Mouse (Mus musculus) left cerebral cortex, postnatal 36 days (tissue): ENCODE measurements around the gene Prkcq. TPM values are rescaled to one million over a fixed set of nuclear protein-coding genes. Genes with fewer than 3 reads are reported as not detected.

Experiments
- DNase-seq, 2 experiments: peaks; one replicate each; pipeline ENCODE4 v3.0.0; 2021 to 2022; ENCODE audit warnings: low spot score in 2 of 2, mixed read lengths in 1 of 2
- intact Hi-C: fragments of 180-260 bp; cut with DNase I; formaldehyde crosslinking; loops from one replicate; pipeline ENCODE4 v1.15.1; 2025
- total RNA-seq, 2 experiments: library from RNA; stranded (reverse); gene quantifications; 2 replicates each; pipeline ENCODE4 v1.2.3; 2021

Gene Prkcq
- total RNA-seq, 2 experiments from 2014 or later, result 8.1 to 9.5 TPM

DNA sequence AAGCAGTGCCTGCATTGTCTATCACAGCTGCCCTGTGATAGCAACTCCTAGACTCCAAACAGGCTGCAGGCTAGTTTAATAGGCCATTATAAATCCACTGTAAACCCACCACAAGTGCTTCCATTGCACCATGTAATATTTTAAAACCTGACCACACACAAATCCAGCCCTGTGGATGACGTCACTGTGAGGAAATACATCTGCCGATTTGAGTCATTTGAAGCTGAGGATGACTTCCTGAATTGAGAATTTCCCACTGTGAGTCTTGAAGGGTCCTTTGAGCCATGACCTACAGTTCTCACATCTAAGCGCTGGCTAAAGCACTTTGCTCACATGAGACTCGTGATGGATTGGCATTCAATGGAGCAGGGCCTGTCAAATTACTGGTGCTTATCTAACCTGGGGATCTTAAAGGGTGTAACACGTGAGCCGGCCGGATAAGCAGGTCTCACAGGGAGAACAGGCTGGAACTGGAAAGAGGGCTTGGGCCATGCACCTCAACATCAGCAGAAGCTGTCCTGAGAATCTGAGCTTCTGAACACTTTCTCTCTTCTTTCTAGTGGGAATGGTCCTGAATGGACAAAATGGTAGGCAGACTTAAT is 40.2 kb downstream of the Prkcq start:
- intact Hi-C loops, result no loop called here
- DNase-seq, result no peak

DNA sequence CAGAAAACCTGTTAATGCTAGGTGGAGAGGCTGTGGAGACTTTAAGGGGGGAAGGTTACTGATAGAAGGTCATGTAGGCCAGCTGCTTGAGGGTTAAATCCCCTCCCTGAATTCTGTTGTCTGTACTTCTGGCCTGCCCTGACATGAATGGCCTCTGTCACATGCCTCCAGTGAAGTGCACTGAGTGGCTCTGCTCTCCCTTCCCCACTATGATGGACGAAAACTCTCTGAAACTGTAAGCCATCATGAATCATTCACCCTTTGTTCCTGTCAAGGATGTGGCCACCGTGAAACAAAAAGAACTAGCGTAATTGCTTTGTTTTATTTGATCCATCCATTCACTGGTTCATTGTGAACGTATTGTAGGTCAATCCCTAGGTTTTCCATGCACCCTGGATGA is 44.5 kb downstream of the Prkcq start:
- DNase-seq, result no peak
- intact Hi-C loops, result no loop called here

GRCm38 (mm10) chr2:11216847-11217246 is 44.9 kb downstream of the Prkcq start:
- intact Hi-C loops, result no loop called here
- no peak for DNase-seq

DNA sequence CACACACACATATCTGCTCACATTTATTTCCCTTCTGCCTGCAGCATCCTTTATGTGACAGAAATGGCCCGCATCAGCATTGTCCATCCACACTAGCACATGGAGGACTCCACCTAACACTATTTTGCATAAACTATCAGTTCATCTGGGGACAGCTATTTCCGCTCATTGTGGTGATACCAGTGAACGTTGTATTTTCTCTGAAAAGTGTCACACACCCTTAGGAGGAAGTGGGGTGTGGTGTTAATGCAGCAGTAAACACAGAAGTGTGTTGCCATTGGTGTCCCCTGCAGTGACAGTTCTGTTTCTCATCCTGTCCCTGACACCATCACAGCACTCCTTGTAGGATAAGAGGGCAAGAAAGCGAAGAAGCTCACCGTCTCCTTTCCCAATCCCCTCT is 46.2 kb downstream of the Prkcq start:
- no peak for DNase-seq
- intact Hi-C loops, result no loop called here

DNA sequence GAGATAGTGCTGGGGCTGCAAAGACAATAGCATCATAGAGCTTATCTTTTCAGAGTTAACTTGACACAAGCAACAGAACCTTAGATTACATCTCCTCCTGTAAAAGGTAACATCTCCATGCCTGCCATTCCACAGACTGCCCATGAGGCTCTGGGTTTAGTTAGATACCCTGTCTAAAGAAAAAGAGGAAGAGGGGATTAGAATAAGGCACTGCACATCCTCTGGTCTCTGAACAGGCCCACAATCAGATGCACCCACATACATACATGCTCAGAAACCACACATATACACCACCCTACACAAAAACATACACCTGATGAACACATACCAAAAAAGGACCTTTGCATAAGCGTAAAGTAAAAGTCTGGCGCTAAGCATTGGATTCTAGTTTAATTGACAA is 47.4 kb downstream of the Prkcq start:
- no peak for DNase-seq
- intact Hi-C loops, result no loop called here

DNA sequence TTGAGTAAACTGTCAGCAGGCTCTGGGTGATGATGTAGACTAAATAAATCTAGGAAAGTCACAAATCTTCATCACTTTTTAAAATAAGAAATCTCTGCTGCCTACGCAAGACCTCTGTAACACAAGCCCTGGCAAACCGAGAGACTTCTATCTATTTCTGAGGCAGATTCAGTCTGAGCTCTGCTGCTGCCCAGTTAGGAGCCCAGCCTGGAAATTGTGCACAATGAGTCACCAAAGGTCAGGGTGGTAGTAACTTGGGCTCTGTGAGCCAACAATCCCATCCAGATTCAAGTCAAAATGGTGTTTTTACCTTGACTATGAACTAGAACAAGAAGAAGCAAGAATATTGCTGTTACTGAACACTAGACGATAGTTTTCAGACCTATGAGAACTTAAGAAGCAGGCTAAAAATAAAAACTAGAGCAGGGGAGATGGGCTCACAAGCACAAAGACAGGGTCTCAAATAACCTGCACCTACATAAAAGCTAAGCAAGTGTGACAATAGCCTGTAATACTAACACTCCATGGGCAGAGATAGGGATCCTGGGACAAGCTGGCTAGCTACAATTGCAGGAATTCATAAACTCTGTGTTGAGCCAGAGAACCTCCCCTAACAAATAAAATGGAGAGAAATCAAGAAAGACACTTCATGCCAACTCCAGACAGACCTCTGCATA is 53.0 kb downstream of the Prkcq start:
- intact Hi-C loops, result no loop called here
- DNase-seq, result no peak

DNA sequence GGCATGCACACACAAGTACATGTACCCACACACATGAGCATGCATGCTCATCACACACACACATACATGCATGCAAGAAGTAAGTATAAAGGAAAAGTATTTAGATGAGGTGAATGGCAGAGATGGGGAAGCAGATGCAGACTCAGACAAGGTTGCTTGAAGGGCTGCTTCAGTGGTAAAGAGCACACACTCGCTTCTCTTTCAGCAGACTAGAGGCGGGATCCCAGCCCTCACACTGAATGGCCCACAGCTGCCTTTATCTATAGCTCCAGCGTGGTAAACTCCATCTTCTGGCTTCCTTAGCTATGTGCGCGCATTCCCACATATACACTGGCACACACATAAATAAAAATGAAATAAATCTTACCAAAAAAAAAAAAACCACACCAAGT is 53.6 kb downstream of the Prkcq start:
- intact Hi-C loops, result no loop called here
- DNase-seq, result no peak

GRCm38 (mm10) chr2:11226555-11226954 is 54.6 kb downstream of the Prkcq start:
- intact Hi-C loops, result no loop called here
- no peak for DNase-seq

- intact Hi-C loops, result no loop called here
Measured at GRCm38 (mm10) chr2:11229126-11229525, 57.2 kb downstream of the Prkcq start.

DNA sequence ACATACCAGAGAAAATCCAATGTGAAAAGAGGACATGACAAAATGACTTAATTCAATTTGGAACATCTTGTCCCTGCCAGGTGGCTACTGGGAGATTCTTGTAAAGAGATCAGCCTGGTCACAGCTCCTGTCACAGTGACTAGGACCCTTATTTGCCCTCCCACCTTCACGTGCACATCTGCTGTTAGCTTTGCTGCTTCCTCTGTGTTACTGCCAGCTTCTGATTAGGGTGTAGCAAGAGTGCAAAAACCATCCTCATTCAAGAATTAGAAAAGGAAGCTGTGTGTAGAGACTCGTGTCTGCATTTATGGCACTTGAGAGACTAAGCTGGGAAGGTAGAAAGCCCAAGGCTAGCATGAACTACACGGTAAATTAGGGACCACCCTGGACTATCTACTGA is 59.2 kb downstream of the Prkcq start:
- intact Hi-C loops, result no loop called here
- DNase-seq, result no peak

More at GRCm38 (mm10) chr2:11229126-11229525, 57.2 kb downstream of the Prkcq start:
- DNase-seq, result no peak

GRCm38 (mm10) chr2:11231988-11232387 is 60.1 kb downstream of the Prkcq start:
- intact Hi-C loops, result no loop called here
- DNase-seq, result no peak

- intact Hi-C loops, result no loop called here
Measured at GRCm38 (mm10) chr2:11238254-11238653, 66.3 kb downstream of the Prkcq start.

GRCm38 (mm10) chr2:11239523-11239922 is 67.6 kb downstream of the Prkcq start:
- no peak for DNase-seq
- intact Hi-C loops, result no loop called here

More at GRCm38 (mm10) chr2:11238254-11238653, 66.3 kb downstream of the Prkcq start:
- DNase-seq, result no peak

GRCm38 (mm10) chr2:11245926-11246325 is 74.0 kb downstream of the Prkcq start:
- intact Hi-C loops, result no loop called here
- DNase-seq, result no peak

DNA sequence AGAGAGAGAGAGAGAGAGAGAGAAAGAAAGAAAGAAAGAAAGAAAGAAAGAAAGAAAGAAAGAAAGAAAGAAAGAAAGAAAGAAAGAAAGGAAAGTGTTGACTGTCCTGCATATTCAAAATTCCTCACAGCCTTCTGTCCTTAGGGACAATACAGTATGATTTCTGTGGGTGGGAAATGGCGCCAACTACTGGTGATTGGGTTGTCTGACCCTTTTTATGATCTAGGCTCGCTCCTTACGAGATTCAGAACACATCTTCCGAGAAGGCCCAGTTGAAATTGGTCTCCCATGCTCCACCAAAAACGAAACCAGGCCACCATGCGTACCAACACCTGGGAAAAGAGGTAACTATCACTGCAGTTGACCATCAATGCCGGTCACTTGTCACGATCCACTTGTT is 82.0 kb downstream of the Prkcq start:
- peak in 1 of 2 experiments; percentile 22 for DNase-seq
- intact Hi-C loops, result no loop called here

GRCm38 (mm10) chr2:11254446-11254845 is 82.5 kb downstream of the Prkcq start:
- intact Hi-C loops, result no loop called here
- DNase-seq, result no peak

DNA sequence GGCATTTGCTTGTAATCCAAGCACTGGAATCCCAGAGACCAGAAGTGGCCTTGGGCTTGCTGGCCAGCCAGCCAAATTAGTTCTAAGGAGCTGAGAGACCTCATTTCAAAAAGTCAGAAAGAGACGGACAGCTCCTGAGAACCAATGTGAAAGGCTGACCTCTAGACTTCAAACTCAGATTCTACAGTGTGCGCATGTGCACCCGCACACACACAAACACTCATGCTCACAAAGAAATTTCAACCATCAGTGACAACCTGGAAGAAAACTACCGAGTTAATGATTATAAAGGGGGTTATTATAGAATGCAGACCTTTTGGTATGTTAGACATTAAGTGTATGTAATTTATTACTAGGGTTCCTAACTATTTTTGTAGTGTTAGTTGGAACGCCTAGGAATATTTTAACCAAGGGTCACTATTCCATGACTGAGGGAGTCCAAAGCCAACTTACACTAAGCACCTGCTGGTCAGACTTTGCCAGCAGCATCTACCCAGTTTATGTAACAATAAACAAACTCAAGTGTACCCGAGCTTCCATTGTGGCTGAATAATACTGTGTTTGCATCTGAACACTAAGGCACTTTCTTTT is 85.4 kb downstream of the Prkcq start:
- intact Hi-C loops, result no loop called here
- no peak for DNase-seq

- DNase-seq, result no peak
- intact Hi-C loops, result no loop called here
Measured at GRCm38 (mm10) chr2:11258181-11258580, 86.3 kb downstream of the Prkcq start.

- intact Hi-C loops, result no loop called here
- no peak for DNase-seq
Measured at GRCm38 (mm10) chr2:11259361-11259760, 87.5 kb downstream of the Prkcq start.

DNA sequence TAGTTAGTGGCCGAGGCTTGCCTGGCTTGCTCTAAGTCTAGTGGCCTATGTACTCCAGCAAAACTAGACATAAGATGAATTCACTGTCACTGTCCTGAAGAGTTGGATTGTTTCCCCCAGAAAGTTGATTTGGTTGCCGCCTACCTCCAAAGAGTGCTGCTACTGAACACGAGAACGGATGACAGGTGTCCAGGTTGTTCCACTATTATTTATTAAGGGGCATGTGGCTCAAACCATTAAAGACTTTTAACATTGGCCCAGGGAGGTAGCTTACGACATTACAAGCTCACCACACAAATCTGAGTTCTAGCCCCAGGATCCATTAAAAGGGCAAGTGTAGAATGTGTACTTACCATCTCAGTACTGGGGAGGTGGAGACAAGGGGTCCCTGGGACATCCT is 92.9 kb downstream of the Prkcq start:
- intact Hi-C loops, result no loop called here
- DNase-seq, result no peak

DNA sequence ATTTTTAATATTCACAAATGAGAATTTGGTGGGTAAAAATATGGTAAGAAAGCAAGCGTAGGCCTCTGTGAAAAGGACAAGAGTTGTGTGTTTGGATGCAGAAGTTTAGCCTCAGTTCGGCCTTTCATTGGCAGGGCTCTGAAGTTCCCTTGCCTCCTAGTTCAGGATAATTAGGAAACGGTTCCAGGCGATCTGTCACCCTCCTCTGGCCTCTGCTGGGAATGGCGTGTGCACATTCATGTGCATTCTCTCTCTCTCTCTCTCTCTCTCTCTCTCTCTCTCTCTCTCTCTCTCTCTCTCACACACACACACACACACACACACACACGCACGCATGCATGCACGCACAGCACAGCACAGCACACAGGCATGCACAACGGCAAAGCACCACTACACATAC is 93.5 kb downstream of the Prkcq start:
- intact Hi-C loops, result no loop called here
- DNase-seq, result no peak
